Mouse (Mus musculus) left cerebral cortex, adult 8-10 months (tissue): ENCODE data around the gene Hrc. TPM values are rescaled to one million over a fixed set of nuclear protein-coding genes. Genes with fewer than 3 reads are reported as not detected.

Source experiments
- DNase-seq, 2 experiments: peaks; one replicate each; pipeline ENCODE4 v3.0.0; 2022; ENCODE audit warnings: low spot score in 2 of 2
- total RNA-seq, 4 experiments: library from RNA; stranded (reverse); gene quantifications; 2 replicates each; pipeline ENCODE4 v1.2.4; 2022

Gene Hrc
- total RNA-seq: 1 to 10 TPM in 1 of 4 experiments, under 1 TPM in 3; 0.26 to 1.1 (median 0.78) TPM

GRCm38 (mm10) chr7:45335056-45335455 lies at the start of gene Hrc:
TSS of gene Hrc (plus strand) at chr7:45335290.
- no peak for DNase-seq

GRCm38 (mm10) chr7:45286486-45286885 lies 48.6 kb upstream of the Hrc start:
- DNase-seq: no peak

GRCm38 (mm10) chr7:45296626-45297025 lies 38.5 kb upstream of the Hrc start:
- no peak for DNase-seq

- DNase-seq: no peak
These were observed 37.5 kb upstream of the Hrc start for GRCm38 (mm10) chr7:45297563-45297962.

GRCm38 (mm10) chr7:45299752-45300151 lies 35.3 kb upstream of the Hrc start:
- DNase-seq: peak; percentile 34 to 67

- peak; percentile 46 to 50 for DNase-seq
These were observed 34.8 kb upstream of the Hrc start for GRCm38 (mm10) chr7:45300270-45300669.

GRCm38 (mm10) chr7:45302626-45303025 lies 32.5 kb upstream of the Hrc start:
- DNase-seq: no peak

GRCm38 (mm10) chr7:45304869-45305268 lies 30.2 kb upstream of the Hrc start:
- no peak for DNase-seq

GRCm38 (mm10) chr7:45305275-45305674 lies 29.8 kb upstream of the Hrc start:
- peak; percentile 48 to 67 for DNase-seq

- no peak for DNase-seq
These were observed 26.4 kb upstream of the Hrc start for GRCm38 (mm10) chr7:45308551-45309240.

- no peak for DNase-seq
These were observed 25.6 kb upstream of the Hrc start for GRCm38 (mm10) chr7:45309455-45309854.

- DNase-seq: no peak
These were observed 23.1 kb upstream of the Hrc start for GRCm38 (mm10) chr7:45312023-45312422.

- no peak for DNase-seq
These were observed 22.2 kb upstream of the Hrc start for GRCm38 (mm10) chr7:45312686-45313453.

GRCm38 (mm10) chr7:45313495-45313894 lies 21.6 kb upstream of the Hrc start:
- DNase-seq: no peak

- no peak for DNase-seq
These were observed 19.8 kb upstream of the Hrc start for GRCm38 (mm10) chr7:45315182-45315701.

GRCm38 (mm10) chr7:45316536-45316935 lies 18.6 kb upstream of the Hrc start:
- no peak for DNase-seq

- DNase-seq: no peak
These were observed 12.8 kb upstream of the Hrc start for GRCm38 (mm10) chr7:45322245-45322644.

GRCm38 (mm10) chr7:45323069-45323468 lies 12.0 kb upstream of the Hrc start:
- DNase-seq: no peak

- DNase-seq: no peak
These were observed 9.3 kb upstream of the Hrc start for GRCm38 (mm10) chr7:45325800-45326199.

GRCm38 (mm10) chr7:45328841-45329475 lies 6.1 kb upstream of the Hrc start:
- no peak for DNase-seq

GRCm38 (mm10) chr7:45331502-45331901 lies 3.6 kb upstream of the Hrc start:
- DNase-seq: no peak
